Mouse (Mus musculus): ENCODE data around the gene Hist1h2bh.
"Not testable (repeated sequence)": the region's sequence is repeated elsewhere in the genome, so short reads cannot be mapped to it uniquely, and the experiment has no call there.

GRCm38 (mm10) chr13:23535137-23536075 lies 7.8 kb downstream of the Hist1h2bh start, which contains the start of gene Hist1h3g:
- TF ChIP-seq CTCF, EP300 (IDR thresholded peaks at IDR 0.05): not testable (repeated sequence)

Measured in lung, postnatal 0 days (tissue).